Mouse (Mus musculus) embryonic facial prominence, embryonic 14.5 days (tissue): Measurements from ENCODE around the gene Cdc14b. TPM values are rescaled to one million over a fixed set of nuclear protein-coding genes. Genes with fewer than 3 reads are reported as not detected.

Experiments used
- ATAC-seq: fragments of 200-750 bp; cut with Nextera tagmentation; 2 replicates; pipeline ENCODE4 v1.8.0; 2017; ENCODE audit warnings: low read depth, moderate number of reproducible peaks, moderate TSS enrichment
- DNase-seq: peaks from one replicate; pipeline ENCODE4 v3.0.0-alpha.2; 2015; ENCODE audit warnings: low spot score
- H3K27ac ChIP-seq: fragments of 300-500 bp; sonication (generic); replicated peaks from 2 replicates; pipeline ENCODE4 v1.5.1; 2014; ENCODE audit warnings: low read depth, mild to moderate bottlenecking, low read length, moderate library complexity
- H3K27me3 ChIP-seq: fragments of 300-500 bp; sonication (generic); replicated peaks from 2 replicates; pipeline ENCODE4 v1.6.1; 2014; ENCODE audit warnings: low read length; ENCODE audit not compliant: control insufficient read depth, insufficient read depth
- H3K36me3 ChIP-seq: fragments of 300-500 bp; sonication (generic); 2 replicates; pipeline ENCODE4 v1.6.1; 2014; ENCODE audit warnings: low read length, mixed read lengths; ENCODE audit not compliant: control insufficient read depth, insufficient read depth
- H3K4me1 ChIP-seq: fragments of 300-500 bp; sonication (generic); 2 replicates; pipeline ENCODE4 v1.6.1; 2014; ENCODE audit warnings: antibody characterized with exemption, low read length; ENCODE audit not compliant: control insufficient read depth, insufficient read depth
- H3K4me2 ChIP-seq: fragments of 300-500 bp; sonication (generic); 2 replicates; pipeline ENCODE4 v1.6.1; 2014; ENCODE audit warnings: low read depth, mild to moderate bottlenecking, low read length, moderate library complexity, mixed read lengths
- H3K4me3 ChIP-seq: fragments of 300-500 bp; sonication (generic); 2 replicates; pipeline ENCODE4 v1.5.1; 2014; ENCODE audit warnings: low read depth, mild to moderate bottlenecking, low read length
- H3K9ac ChIP-seq: fragments of 300-500 bp; sonication (generic); 2 replicates; pipeline ENCODE4 v1.6.1; 2014; ENCODE audit warnings: low read depth, mild to moderate bottlenecking, low read length, moderate library complexity, mixed read lengths
- H3K9me3 ChIP-seq: fragments of 300-500 bp; sonication (generic); 2 replicates; pipeline ENCODE4 v1.6.1; 2016; ENCODE audit warnings: low read length; ENCODE audit not compliant: control insufficient read depth
- WGBS: fragments of 180-500 bp; shearing (Covaris S2); extraction: QIAGEN DNeasy Blood & Tissue Kit; methylation state at CpG from one replicate; pipeline ENCODE4 v1.1.7; 2014; 5-methylcytosine and 5-hydroxymethylcytosine counted together
- polyA plus RNA-seq: library from polyadenylated mRNA; unstranded; fragments of >200 nt; fragmentation: Nextera tagmentation; extraction: Ambion mirVana; gene quantifications from 2 replicates; pipeline ENCODE4 v1.2.1, GENCODE M21; 2014

Cdc14b gene
- polyA plus RNA-seq, 1 experiment from 2014 or later: 14.7 TPM

DNA sequence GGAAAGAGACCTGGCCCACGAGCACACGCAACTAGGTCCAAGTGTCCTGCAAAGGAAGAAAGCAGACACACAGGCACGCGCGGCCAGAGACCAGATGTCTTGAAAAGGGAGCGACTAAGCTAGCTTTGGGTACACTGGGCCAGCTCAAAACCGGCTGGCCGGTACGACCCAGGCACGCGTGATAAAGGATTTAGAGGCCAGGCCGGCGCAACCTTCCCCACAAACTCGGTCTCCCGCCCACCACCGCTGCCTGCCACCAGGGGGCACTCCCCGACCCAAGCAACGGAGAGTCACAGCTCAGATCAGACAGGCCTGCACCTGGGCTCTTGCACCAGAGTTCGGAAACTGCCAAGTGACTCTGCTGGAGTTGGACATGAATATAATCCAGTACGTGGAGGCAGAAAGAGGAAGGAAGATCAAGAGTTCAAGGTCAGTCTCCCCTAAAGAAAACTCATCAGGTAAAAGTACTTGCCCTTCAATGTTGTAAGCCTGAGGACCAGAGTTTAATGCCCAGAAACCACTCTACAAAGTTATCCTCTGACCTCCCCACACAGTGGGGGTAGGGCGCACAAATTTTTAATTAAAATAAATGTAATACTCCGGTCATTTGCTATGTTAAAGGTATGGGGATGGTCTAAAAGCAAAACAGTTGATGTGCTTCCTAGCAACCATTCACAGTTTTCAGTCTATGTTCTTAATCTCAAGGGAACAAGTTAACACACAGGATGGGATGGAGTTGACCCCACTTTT, 26.1 kb downstream of the Cdc14b start:
- Histone ChIP-seq H3K9ac (peak overlapping the region; percentile 76), H3K27me3 (no peaks in the 10 kb centered on the region), H3K4me3 (peak overlapping the region; percentile 60), H3K36me3 (no peaks in the 10 kb centered on the region), H3K4me1 (no peaks in the 10 kb centered on the region), H3K4me2 (peak overlapping the region; percentile 84), H3K9me3 (no peaks in the 10 kb centered on the region), H3K27ac (no peak overlapping the region)
- DNase-seq: peak; percentile 78
- 8% methylated on average over 22 of the region's 22 CpGs for WGBS
- ATAC-seq: peak; percentile 84

DNA sequence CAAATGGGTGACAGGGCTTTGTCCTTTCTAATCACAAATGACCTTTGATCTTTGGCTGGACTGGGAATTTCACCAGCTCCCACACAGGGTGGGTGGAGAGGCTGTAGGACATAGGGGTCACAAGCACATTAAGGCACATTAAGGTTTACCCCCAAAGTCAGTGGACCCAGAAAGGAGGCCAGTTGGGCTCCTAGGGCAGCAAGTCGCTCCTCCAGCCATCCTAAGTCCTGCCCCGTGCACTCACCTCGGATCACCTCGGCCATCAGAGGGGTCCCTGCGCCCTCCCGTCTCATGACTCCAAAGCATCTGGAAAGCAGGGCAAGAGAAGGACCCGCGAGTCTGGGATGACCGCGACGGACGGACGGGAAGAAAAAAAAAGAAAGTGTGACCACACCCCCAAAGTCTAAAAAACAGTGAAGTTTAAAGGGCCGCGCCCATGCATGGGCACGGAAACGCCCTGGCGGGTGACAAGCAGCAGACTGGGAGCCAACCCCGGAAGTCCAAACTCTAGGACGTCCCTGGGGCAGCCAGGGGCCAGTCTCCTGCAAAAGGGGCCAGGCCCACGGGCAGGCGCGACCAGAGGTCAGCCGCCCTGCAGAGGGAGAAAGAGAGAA, 26.8 kb downstream of the Cdc14b start:
- H3K9ac ChIP-seq: peak overlapping the region; percentile 76
- H3K4me1 ChIP-seq: no peaks in the 10 kb centered on the region
- no peaks in the 10 kb centered on the region; the same call in 1 of the 2 replicates for H3K36me3 ChIP-seq
- ATAC-seq (peak; percentile 81), DNase-seq (peak; percentile 77)
- H3K4me3 ChIP-seq: peak overlapping the region; percentile 60
- H3K27me3 ChIP-seq: no peaks in the 10 kb centered on the region
- H3K4me2 ChIP-seq: peak overlapping the region; percentile 84
- WGBS: under 1% methylated on average over 23 of the region's 24 CpGs
- no peaks in the 10 kb centered on the region for H3K9me3 ChIP-seq
- no peak overlapping the region for H3K27ac ChIP-seq

DNA sequence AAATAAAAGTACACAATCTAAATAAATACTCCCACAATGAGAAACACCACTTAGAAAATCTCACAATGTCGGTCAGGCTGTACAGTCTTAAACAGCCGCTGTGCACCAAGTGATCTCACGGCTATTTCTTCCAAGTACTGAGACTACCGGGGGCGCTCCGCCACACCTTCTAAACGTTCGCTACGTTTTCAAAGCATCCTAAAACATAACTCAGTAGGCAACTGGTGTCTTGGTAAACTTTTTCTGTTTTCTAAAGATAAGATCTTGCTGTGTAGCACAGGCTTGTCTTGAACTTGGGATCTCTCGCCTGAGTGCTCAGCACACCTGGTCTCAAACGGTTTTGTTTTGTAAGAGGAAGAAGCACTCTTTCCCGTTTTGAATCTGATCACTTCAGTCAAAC, 29.0 kb downstream of the Cdc14b start:
- ATAC-seq: no peak
- Histone ChIP-seq H3K4me3 (no peak overlapping the region), H3K27ac (no peak overlapping the region), H3K36me3 (no peaks in the 10 kb centered on the region; the same call in 1 of the 2 replicates), H3K9ac (no peak overlapping the region), H3K4me2 (no peak overlapping the region), H3K9me3 (no peaks in the 10 kb centered on the region), H3K27me3 (no peaks in the 10 kb centered on the region), H3K4me1 (no peaks in the 10 kb centered on the region)
- WGBS: 86% methylated on average over 12 of the region's 12 CpGs
- no peak for DNase-seq

DNA sequence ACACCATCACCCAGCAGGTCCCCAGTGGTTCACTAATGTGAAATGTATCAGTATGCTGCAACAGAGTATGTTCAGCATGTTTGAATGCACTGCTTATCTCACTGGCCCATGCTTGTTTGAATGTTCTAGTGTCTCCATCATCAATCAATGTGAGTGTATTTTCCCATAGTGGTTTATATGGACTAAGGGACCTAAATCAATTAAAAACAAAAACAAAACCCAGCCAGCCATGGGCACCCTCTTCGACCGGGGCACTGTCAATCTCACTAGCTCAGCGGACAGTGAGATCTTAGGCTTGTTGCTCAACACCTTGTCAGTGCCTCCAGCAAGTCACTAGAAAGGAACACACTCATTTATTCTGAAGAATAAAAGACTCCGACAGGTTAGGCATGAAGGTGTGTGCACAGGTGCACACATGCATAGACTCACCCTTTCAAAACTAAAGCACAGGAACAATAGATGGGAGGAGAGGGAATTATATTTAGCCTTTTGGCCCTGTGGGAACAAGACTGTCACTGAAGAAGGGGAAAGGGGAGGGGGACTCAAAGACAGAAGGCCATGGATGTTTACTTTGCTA, 30.3 kb downstream of the Cdc14b start:
- H3K36me3 ChIP-seq: no peaks in the 10 kb centered on the region; the same call in 1 of the 2 replicates
- no peak overlapping the region for H3K4me3 ChIP-seq
- no peaks in the 10 kb centered on the region for H3K27me3 ChIP-seq
- no peaks in the 10 kb centered on the region for H3K9me3 ChIP-seq
- no peak overlapping the region for H3K27ac ChIP-seq
- H3K4me1 ChIP-seq: no peaks in the 10 kb centered on the region
- H3K9ac ChIP-seq: no peak overlapping the region
- ATAC-seq (peak; percentile 27), DNase-seq (no peak)
- 74% methylated on average over 4 of the region's 4 CpGs for WGBS
- H3K4me2 ChIP-seq: no peak overlapping the region

DNA sequence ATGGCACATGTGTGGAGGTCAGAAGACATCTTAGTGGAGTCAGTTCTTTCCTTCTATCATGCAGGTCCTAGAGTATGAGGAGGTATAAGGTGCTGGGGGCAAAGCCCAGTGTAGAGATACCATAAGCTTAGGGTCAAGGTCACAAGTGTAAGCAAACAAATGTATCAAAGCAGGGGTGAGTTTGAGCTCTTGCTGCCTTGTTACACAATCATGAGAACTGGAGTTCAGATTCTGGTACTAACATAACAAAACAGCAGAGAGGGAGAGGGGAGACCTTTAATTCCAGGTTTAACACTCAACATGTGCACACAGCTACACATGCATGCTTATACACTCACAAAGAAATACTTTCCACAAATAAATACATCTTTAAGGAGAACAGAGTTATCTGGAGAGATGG, 32.4 kb downstream of the Cdc14b start:
- Histone ChIP-seq H3K9me3 (no peaks in the 10 kb centered on the region), H3K36me3 (no peaks in the 10 kb centered on the region; the same call in 1 of the 2 replicates), H3K27me3 (no peaks in the 10 kb centered on the region), H3K27ac (no peak overlapping the region), H3K9ac (no peak overlapping the region), H3K4me3 (no peak overlapping the region), H3K4me2 (no peak overlapping the region), H3K4me1 (no peaks in the 10 kb centered on the region)
- DNase-seq: no peak
- no peak for ATAC-seq

DNA sequence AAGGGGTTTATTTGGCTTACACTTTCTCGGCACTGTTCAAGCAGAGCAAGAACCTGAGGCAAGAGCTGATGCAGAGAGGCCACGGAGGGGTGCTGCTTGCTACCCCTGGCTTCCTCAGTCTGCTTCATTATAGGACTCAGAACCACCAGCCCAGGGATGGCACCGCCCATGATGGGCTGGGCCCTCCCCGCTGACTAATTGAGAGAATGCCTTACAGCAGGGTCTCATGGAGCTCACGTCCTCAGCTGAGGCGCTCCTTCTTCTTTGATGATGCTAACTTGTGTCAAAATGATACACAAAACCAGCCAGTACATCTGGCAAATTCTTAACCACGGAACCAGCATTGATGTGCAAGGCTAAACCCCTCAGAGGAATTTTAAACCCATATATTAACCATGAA, 34.5 kb downstream of the Cdc14b start:
- Histone ChIP-seq H3K36me3 (no peaks in the 10 kb centered on the region; the same call in 1 of the 2 replicates), H3K27me3 (no peaks in the 10 kb centered on the region), H3K27ac (no peak overlapping the region), H3K4me1 (peaks cover 8% of the 10 kb centered on the region), H3K9ac (no peak overlapping the region), H3K9me3 (no peaks in the 10 kb centered on the region), H3K4me3 (no peak overlapping the region), H3K4me2 (no peak overlapping the region)
- ATAC-seq (no peak), DNase-seq (no peak)
- WGBS: 66% methylated on average over 7 of the region's 7 CpGs

DNA sequence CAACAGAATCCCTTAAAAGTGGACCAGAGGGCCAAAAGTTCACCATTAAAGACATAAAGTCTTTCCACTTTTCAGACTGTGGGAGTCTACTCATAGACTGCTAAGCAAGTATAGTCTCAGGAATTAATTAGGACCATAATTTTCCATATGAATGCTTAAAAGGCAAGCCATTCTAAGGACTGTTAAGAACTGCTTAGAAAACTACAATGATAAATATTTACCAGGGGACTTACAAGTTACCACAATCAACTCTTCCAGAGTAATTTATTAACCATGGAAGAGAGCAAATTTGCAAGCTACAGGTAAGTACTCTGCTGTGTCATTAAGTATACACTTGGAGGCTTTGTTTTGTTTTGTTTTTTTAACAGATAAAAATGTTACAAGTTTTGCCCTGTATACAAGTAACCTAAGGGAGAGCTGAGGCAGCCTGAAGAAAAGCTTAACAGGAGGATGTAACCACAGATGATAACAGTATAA, 37.4 kb downstream of the Cdc14b start:
- DNase-seq (no peak), ATAC-seq (no peak)
- Histone ChIP-seq H3K9me3 (no peaks in the 10 kb centered on the region), H3K27me3 (no peaks in the 10 kb centered on the region), H3K9ac (no peak overlapping the region), H3K27ac (no peak overlapping the region), H3K4me1 (peaks cover 23% of the 10 kb centered on the region), H3K4me3 (no peak overlapping the region), H3K4me2 (no peak overlapping the region), H3K36me3 (no peaks in the 10 kb centered on the region)

DNA sequence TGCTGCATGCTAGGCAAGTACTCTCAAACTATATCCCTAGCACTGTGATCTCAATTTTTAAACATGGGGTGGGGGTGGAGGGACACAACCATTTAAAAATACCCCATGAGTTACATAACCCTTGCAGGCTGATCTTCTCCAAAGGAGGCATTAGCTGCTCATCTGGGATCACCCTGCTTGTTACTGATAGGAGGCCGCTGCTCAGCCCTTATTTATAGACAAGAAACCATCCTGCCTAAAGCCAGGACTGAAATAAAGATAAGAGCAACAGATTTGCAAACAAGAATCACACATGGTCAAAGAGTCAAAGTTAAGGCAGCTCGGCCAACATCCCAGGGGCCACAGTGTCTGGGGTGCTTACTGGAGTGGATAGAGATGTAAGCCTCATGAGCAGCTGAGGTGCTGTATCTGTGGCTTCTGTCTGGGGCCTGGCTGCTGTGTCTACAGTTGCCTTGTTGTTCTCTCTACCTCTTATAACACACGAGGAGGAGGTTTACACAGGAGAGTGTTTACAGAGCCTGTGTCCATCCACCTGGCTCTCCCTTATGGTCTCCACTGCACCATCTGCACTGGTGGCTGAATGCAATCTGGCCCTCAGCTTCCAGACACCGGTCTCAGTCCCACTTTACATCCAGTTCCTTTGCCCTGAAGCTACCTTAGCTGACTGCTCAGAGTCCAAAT, 38.0 kb downstream of the Cdc14b start:
- no peak overlapping the region for H3K27ac ChIP-seq
- no peak overlapping the region for H3K9ac ChIP-seq
- peaks cover 24% of the 10 kb centered on the region for H3K4me1 ChIP-seq
- no peaks in the 10 kb centered on the region for H3K27me3 ChIP-seq
- H3K4me3 ChIP-seq: no peak overlapping the region
- H3K4me2 ChIP-seq: no peak overlapping the region
- WGBS: 58% methylated on average over 4 of the region's 4 CpGs
- H3K9me3 ChIP-seq: no peaks in the 10 kb centered on the region
- no peaks in the 10 kb centered on the region for H3K36me3 ChIP-seq
- no peak for ATAC-seq
- no peak for DNase-seq
